Mouse (Mus musculus) spleen, adult 2 months (tissue): Measurements from ENCODE around the gene Fen1.

Experiments used
- CTCF ChIP-seq: fragments of 200-500 bp; IDR thresholded peaks from 2 replicates; pipeline ENCODE4 v1.5.1; 2011; ENCODE audit warnings: mild to moderate bottlenecking, inconsistent platforms; ENCODE audit not compliant: insufficient read depth, insufficient read length, insufficient replicate concordance; ENCODE audit errors: extremely low read depth
- POLR2A ChIP-seq: fragments of 200-500 bp; IDR thresholded peaks from 2 replicates; pipeline ENCODE4 v1.6.1; 2011; ENCODE audit warnings: low read depth, low read length, inconsistent platforms

GRCm38 (mm10) chr19:10248128-10248527 lies 44.2 kb upstream of the Fen1 start:
- TF ChIP-seq POLR2A (no peak), CTCF (no peak)
